Mouse (Mus musculus) ES-E14 (cell line): ENCODE data around the gene Ptgds.

Experiments
- HCFC1 ChIP-seq: IDR thresholded peaks from 2 replicates; pipeline ENCODE4 v1.6.1; 2012; ENCODE audit warnings: low read length, inconsistent platforms, borderline replicate concordance; ENCODE audit not compliant: insufficient read depth
- MAFK ChIP-seq: IDR thresholded peaks from 2 replicates; pipeline ENCODE4 v1.6.1; 2014; ENCODE audit warnings: mild to moderate bottlenecking, low read depth, low read length, inconsistent platforms; ENCODE audit not compliant: insufficient read depth
- ZNF384 ChIP-seq: IDR thresholded peaks from 2 replicates; pipeline ENCODE4 v1.6.1; 2012; ENCODE audit warnings: low read depth, low read length, inconsistent platforms

DNA sequence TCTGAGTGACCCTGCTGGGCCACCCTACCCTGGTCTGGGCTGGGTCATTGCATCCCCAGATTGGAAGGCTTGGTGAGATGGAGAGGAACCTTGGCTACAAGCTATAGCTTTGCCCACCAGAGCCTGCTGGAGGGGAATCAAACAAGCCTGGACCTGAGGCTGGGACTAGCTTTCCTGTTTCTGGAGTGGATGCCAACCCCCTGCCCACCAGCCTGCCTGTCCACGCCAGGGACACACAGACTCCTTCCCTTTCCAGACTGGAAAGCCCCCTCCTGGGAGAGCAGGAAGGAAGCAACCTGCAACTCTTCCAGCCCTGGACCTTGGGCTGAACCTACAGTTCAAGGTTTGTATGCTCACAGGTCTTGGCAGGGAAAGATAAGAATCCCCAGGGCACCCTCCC is 46.2 kb downstream of the Ptgds start:
- no peak for TF ChIP-seq MAFK
- TF ChIP-seq HCFC1, result no peak
- no peak for TF ChIP-seq ZNF384
